Mouse (Mus musculus) C2C12 (cell line): ENCODE data around the gene Ap4e1.

Source experiments
- CTCF ChIP-seq: IDR thresholded peaks from one replicate; pipeline ENCODE4 v1.5.1; 2011; ENCODE audit not compliant: control insufficient read depth, insufficient read depth, insufficient read length
- MYOG ChIP-seq: IDR thresholded peaks from one replicate; pipeline ENCODE4 v1.6.1; 2011; ENCODE audit not compliant: control insufficient read depth, insufficient read length; ENCODE audit errors: extremely low read depth

GRCm38 (mm10) chr2:126961696-126962095 is 46.8 kb upstream of the Ap4e1 start:
- TF ChIP-seq CTCF, result no peak
- no peak for TF ChIP-seq MYOG
